Mouse (Mus musculus) liver, embryonic 14.5 days (tissue): ENCODE data around the gene Dcx.

ENCODE experiments used
- CTCF ChIP-seq: IDR thresholded peaks from 2 replicates; pipeline ENCODE4 v1.5.1; 2016; ENCODE audit warnings: antibody characterized with exemption, low read depth, control low read depth
- EP300 ChIP-seq: IDR thresholded peaks from 2 replicates; pipeline ENCODE4 v1.6.1; 2016; ENCODE audit warnings: antibody characterized with exemption, low read depth

DNA sequence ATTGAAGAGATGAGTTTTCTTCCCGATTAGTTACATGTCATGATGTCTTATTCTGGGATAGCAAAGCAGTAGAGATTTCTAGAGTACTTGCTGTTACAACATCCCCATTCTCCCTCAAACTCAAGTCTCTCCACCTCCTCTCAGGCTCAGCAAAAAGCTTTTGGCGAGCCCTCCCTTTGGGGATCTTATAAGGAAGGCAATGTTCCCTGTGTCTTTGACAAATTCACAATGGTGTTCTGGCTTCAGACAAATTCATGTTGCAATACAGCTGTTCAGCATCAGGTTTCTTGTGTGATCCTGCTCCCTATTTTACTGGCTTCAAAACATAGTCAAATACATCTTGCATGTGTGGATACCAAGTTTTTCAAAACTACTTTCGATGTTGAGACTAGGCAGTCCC is 53.5 kb downstream of the Dcx start:
- no peak for TF ChIP-seq EP300
- TF ChIP-seq CTCF: no peak
